Mouse (Mus musculus) lung, postnatal 0 days (tissue): ENCODE data around the gene Inhbc. TPM values are rescaled to one million over a fixed set of nuclear protein-coding genes. Genes with fewer than 3 reads are reported as not detected.
A peak's percentile ranks its signal among the peaks of the same experiment; 100 is the strongest.

Source experiments
- ATAC-seq: fragments of 200-750 bp; cut with Nextera tagmentation; 2 replicates; pipeline ENCODE4 v1.8.0; 2017; ENCODE audit warnings: moderate library complexity
- DNase-seq: peaks from one replicate; pipeline ENCODE4 v3.0.0-alpha.2; 2016; ENCODE audit warnings: low spot score
- H3K27ac ChIP-seq: fragments of 300-500 bp; sonication (generic); 2 replicates; pipeline ENCODE4 v1.5.1; 2014; ENCODE audit warnings: antibody characterized with exemption, mild to moderate bottlenecking, low read length, mixed read lengths
- H3K27me3 ChIP-seq: fragments of 300-500 bp; sonication (generic); replicated peaks from 2 replicates; pipeline ENCODE4 v1.6.1; 2014; ENCODE audit warnings: low read length, mixed read lengths; ENCODE audit not compliant: insufficient read depth
- H3K36me3 ChIP-seq: fragments of 300-500 bp; sonication (generic); 2 replicates; pipeline ENCODE4 v1.6.1; 2014; ENCODE audit warnings: low read length, mixed read lengths; ENCODE audit not compliant: insufficient read depth
- H3K4me1 ChIP-seq: fragments of 300-500 bp; sonication (generic); 2 replicates; pipeline ENCODE4 v1.6.1; 2014; ENCODE audit warnings: antibody characterized with exemption, low read depth, low read length, mixed read lengths; ENCODE audit not compliant: insufficient read depth
- H3K4me2 ChIP-seq: fragments of 300-500 bp; sonication (generic); replicated peaks from 2 replicates; pipeline ENCODE4 v1.6.1; 2014; ENCODE audit warnings: low read depth, mild to moderate bottlenecking, low read length, moderate library complexity, mixed read lengths
- H3K4me3 ChIP-seq: fragments of 300-500 bp; sonication (generic); 2 replicates; pipeline ENCODE4 v1.5.1; 2014; ENCODE audit warnings: low read depth, low read length
- H3K9ac ChIP-seq: fragments of 300-500 bp; sonication (generic); replicated peaks from 2 replicates; pipeline ENCODE4 v1.6.1; 2014; ENCODE audit warnings: low read depth, mild to moderate bottlenecking
- H3K9me3 ChIP-seq: fragments of 300-500 bp; sonication (generic); 2 replicates; pipeline ENCODE4 v1.6.1; 2016; ENCODE audit warnings: low read length, mixed read lengths
- CTCF ChIP-seq: IDR thresholded peaks from 2 replicates; pipeline ENCODE4 v1.5.1; 2016; ENCODE audit warnings: antibody characterized with exemption, mild to moderate bottlenecking
- EP300 ChIP-seq: IDR thresholded peaks from 2 replicates; pipeline ENCODE4 v1.6.1; 2016; ENCODE audit warnings: antibody characterized with exemption, mild to moderate bottlenecking, control low read depth
- WGBS: fragments of 180-500 bp; shearing (Covaris S2); extraction: QIAGEN DNeasy Blood & Tissue Kit; methylation state at CpG from one replicate; pipeline ENCODE4 v1.1.7; 2014; 5-methylcytosine and 5-hydroxymethylcytosine counted together
- polyA plus RNA-seq: library from polyadenylated mRNA; unstranded; fragments of >200 nt; fragmentation: Nextera tagmentation; extraction: Ambion mirVana; gene quantifications from 2 replicates; pipeline ENCODE4 v1.2.1, GENCODE M21; 2015

The Inhbc gene
- polyA plus RNA-seq, 1 experiment from 2014 or later: not detected

DNA sequence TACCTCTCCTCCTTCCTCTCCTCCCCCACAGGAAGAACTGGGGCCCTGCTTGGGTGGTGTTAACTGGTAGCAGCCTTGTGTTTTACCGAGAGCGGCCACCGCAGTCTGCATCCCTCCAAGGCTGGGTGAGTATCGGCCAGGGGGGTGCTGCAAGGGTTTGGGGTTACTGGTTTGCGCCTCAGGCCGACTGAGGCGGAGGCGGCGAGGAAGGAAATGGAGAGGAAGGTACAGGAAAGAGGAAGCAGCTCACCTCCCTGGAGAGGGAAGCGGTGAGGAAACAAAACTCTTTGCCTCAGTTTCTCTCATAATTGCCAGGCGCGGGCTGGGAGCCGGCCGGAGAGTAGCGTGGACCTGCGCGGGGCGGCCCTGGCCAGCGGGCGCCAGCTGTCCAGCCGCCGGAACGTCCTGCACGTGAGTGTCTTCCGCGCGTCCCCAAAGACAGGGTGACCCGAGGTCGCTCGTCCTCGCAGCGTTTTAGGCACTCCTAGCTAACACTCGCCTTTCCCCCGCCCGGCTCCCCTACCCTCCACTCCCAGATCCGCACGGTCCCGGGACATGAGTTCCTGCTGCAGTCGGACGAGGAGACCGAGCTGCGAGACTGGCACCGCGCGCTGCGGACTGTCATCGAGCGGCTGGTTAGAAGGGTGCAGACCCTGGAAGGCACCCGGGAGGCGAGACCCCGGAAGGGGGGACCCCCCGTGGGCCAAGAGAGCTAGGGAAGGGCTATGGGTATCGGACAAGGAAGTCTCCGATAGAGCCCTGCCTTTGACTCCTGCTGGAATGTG, 44.0 kb downstream of the Inhbc start:
- Histone ChIP-seq H3K36me3 (no peaks in the 10 kb centered on the region), H3K4me1 (peaks cover 8% of the 10 kb centered on the region), H3K27me3 (peaks cover 48% of the 10 kb centered on the region), H3K9me3 (no peaks in the 10 kb centered on the region), H3K4me2 (peak overlapping the region; percentile 69), H3K4me3 (peak overlapping the region; percentile 40), H3K9ac (no peak overlapping the region), H3K27ac (no peak overlapping the region)
- ATAC-seq: peak; percentile 37; the same call in 1 of the 2 replicates
- TF ChIP-seq CTCF (no peak), EP300 (no peak)
- DNase-seq: no peak
- WGBS: 2% methylated on average over 51 of the region's 54 CpGs

DNA sequence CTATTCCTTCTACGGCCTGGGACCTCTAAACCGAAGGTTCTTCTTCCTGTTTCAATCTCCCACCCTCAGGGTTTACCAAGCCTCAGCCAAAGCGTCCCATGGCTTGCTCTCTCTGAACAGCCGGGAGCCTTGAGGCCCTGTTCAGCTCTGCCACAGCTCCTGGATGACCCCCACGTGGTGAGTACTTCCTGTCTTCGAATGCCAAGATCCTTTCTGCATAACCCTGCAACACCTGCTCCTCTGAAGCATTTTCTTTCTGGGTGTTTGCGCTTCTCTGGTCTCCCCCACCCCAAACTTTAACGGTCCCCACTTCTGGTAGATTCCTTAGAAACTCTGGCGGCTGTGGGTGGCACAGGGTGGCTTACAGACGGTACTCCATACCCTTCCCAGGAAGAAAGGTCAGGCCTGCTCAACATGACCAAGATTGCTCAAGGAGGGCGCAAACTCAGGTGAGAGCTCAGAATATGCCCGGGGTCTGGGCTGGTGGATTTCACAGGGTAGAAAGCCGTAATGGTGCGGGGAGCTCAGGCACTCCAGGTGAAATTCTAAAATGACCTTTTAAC, 44.7 kb downstream of the Inhbc start:
- Histone ChIP-seq H3K9me3 (no peaks in the 10 kb centered on the region), H3K27me3 (peaks cover 42% of the 10 kb centered on the region), H3K4me3 (peak overlapping the region; percentile 40), H3K4me2 (peak overlapping the region; percentile 69), H3K4me1 (peaks cover 8% of the 10 kb centered on the region), H3K27ac (no peak overlapping the region), H3K9ac (no peak overlapping the region), H3K36me3 (no peaks in the 10 kb centered on the region)
- TF ChIP-seq CTCF (no peak), EP300 (no peak)
- DNase-seq (no peak), ATAC-seq (no peak)
- 34% methylated on average over 14 of the region's 14 CpGs for WGBS

DNA sequence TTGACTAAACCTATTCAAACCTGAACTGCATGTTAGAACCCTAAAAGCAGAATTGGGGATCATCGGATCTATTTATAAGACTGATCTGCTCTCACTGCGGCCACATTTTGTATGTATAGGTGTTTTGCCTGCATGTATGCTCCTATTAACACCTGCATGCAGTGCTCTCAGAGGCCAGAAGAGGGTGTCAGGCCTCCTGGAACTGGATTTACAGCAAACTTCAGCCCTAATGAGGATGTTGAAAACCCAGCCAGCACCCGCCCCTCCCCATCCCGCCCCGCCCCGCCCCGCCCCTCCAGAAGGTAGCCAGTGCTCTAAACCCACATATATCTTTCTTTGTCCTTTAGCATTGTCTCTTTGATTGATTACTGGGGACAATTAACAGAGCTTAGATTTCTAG, 45.7 kb downstream of the Inhbc start:
- no peaks in the 10 kb centered on the region for H3K36me3 ChIP-seq
- no peak overlapping the region for H3K9ac ChIP-seq
- H3K4me2 ChIP-seq: no peak overlapping the region
- peaks cover 8% of the 10 kb centered on the region for H3K4me1 ChIP-seq
- no peak overlapping the region for H3K4me3 ChIP-seq
- 10% methylated on average over 7 of the region's 7 CpGs for WGBS
- DNase-seq (peak; percentile 72), ATAC-seq (peak; percentile 53)
- H3K27me3 ChIP-seq: peaks cover 42% of the 10 kb centered on the region
- H3K9me3 ChIP-seq: no peaks in the 10 kb centered on the region
- peak; percentile 68 for TF ChIP-seq CTCF
- TF ChIP-seq EP300: no peak
- H3K27ac ChIP-seq: no peak overlapping the region

DNA sequence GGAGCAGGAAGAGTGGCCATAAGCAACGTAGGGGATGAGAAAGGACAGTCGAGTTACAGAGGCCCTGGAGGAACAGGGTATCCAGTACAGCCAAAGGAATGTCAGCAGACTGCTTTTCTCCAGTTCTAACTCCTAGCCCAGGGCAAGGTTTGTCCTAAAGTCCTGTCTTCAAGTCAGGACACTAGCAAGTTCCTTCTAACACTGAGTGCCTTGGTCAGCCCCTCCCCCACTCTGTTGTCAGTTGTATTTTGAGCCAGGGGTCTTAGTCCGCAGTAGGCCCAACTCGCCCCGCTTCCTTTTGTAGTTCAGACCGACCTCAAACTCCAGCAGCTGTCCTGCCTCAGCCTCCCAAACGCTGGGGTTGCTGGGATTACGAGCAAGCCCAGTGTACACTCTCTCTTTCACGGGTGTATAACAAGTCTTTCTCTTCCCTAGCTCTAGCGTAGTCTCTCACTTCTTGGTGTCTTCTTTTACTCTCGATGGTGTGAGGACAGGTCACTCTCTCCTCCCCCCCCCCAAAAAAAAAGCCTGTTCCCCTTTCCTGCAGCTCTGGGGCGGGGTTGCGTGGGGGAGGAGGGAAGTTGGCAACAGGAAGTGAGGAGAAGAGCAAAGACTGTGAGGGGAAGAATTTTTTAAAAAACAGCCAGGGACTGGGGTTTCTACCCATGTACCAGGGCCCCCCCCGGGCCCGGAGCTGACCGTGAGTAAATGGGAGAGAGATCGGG, 46.9 kb downstream of the Inhbc start:
- no peak for TF ChIP-seq EP300
- TF ChIP-seq CTCF: no peak
- ATAC-seq: no peak
- Histone ChIP-seq H3K27ac (no peak overlapping the region; the same call in none of the 2 replicates), H3K36me3 (no peaks in the 10 kb centered on the region), H3K4me2 (peak overlapping the region; percentile 17; the same call in 1 of the 2 replicates), H3K9me3 (no peaks in the 10 kb centered on the region), H3K27me3 (peaks cover 42% of the 10 kb centered on the region), H3K4me3 (no peak overlapping the region; the same call in 1 of the 2 replicates), H3K4me1 (peaks cover 8% of the 10 kb centered on the region), H3K9ac (no peak overlapping the region)
- DNase-seq: peak; percentile 51
- WGBS: 59% methylated on average over 17 of the region's 17 CpGs

DNA sequence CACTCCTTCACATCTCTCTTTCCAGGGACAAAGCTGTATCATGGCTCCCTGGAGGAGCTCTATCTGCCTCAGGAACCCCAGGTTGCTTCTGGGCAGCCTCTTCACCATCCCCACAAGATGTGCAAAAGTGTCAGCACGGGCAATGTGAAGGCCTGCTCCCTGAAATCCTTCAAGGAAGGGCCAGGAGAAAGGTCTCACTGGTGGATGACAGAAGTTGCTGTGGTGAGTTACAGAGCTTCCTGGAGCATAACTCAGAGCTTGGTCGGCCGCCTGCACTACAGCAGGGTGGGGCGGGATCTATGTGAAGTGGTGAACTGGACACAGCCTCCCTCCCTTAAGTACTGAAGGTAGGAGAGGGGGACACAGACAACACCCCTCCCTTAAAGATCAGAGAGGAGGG, 47.6 kb downstream of the Inhbc start:
- Histone ChIP-seq H3K4me1 (peaks cover 8% of the 10 kb centered on the region), H3K9me3 (no peaks in the 10 kb centered on the region), H3K27ac (no peak overlapping the region), H3K27me3 (peaks cover 39% of the 10 kb centered on the region), H3K4me3 (no peak overlapping the region), H3K4me2 (no peak overlapping the region; the same call in 1 of the 2 replicates), H3K9ac (no peak overlapping the region), H3K36me3 (no peaks in the 10 kb centered on the region)
- WGBS: 56% methylated on average over 4 of the region's 4 CpGs
- no peak for TF ChIP-seq CTCF
- no peak for TF ChIP-seq EP300
- ATAC-seq: no peak
- no peak for DNase-seq

DNA sequence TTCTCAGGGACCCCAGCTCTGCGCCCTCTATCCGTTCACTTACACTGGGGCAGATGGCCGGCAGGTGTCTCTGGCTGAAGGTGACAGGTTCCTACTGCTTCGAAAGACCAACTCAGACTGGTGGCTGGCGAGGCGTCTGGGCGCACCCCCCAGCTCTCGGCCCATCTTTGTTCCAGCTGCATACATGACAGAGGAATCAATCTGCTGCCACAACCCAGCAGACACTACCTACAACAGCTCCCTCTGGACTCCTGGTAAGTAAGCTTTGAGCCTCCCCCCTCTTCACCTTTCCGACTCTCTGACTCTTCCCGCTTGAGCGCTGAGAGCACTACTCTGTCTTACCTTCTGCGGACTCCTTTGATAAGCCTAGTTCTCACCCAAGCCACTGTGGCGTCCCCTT, 48.1 kb downstream of the Inhbc start:
- no peak for DNase-seq
- WGBS: 45% methylated on average over 13 of the region's 13 CpGs
- H3K9me3 ChIP-seq: no peaks in the 10 kb centered on the region
- H3K36me3 ChIP-seq: no peaks in the 10 kb centered on the region
- no peak overlapping the region for H3K4me2 ChIP-seq
- peaks cover 8% of the 10 kb centered on the region for H3K4me1 ChIP-seq
- no peak overlapping the region for H3K9ac ChIP-seq
- no peak overlapping the region for H3K4me3 ChIP-seq
- H3K27ac ChIP-seq: no peak overlapping the region
- ATAC-seq: no peak
- TF ChIP-seq CTCF (no peak), EP300 (no peak)
- H3K27me3 ChIP-seq: peaks cover 34% of the 10 kb centered on the region
